Mouse (Mus musculus) lung, adult 18-20 months (tissue): Measurements from ENCODE around the gene Rhbdl1.

ENCODE experiments used
- DNase-seq, 2 experiments: peaks; one replicate each; pipeline ENCODE4 v3.0.0; 2022; ENCODE audit warnings: mixed read lengths in 2 of 2

Rhbdl1 gene

GRCm38 (mm10) chr17:25839455-25840235 is 2.5 kb upstream of the Rhbdl1 start:
- no peak for DNase-seq

- DNase-seq = no peak
Measured at GRCm38 (mm10) chr17:25838904-25839303, 1.8 kb upstream of the Rhbdl1 start.

- no peak for DNase-seq
Measured at GRCm38 (mm10) chr17:25837533-25837932, 438 bp upstream of the Rhbdl1 start.

- DNase-seq = no peak
Measured at GRCm38 (mm10) chr17:25836397-25837075, 559 bp downstream of the Rhbdl1 start.

GRCm38 (mm10) chr17:25835816-25836215 is 1.3 kb downstream of the Rhbdl1 start:
- DNase-seq = no peak

- no peak for DNase-seq
Measured at GRCm38 (mm10) chr17:25835301-25835700, 1.8 kb downstream of the Rhbdl1 start.

- no peak for DNase-seq
Measured at GRCm38 (mm10) chr17:25834595-25835222, 2.4 kb downstream of the Rhbdl1 start.

GRCm38 (mm10) chr17:25833961-25834594 is 3.0 kb downstream of the Rhbdl1 start:
- peak in 1 of 2 experiments; percentile 53 for DNase-seq

GRCm38 (mm10) chr17:25833291-25833663 is 3.8 kb downstream of the Rhbdl1 start, which contains the start of gene Stub1:
Gene Stub1 (minus strand): TSS chr17:25833404.
- DNase-seq = peak; percentile 94 to 95

- DNase-seq = peak; percentile 99 to 100
Measured at GRCm38 (mm10) chr17:25832436-25833290, 4.4 kb downstream of the Rhbdl1 start.

- DNase-seq = no peak
Measured at GRCm38 (mm10) chr17:25831451-25832281, 5.4 kb downstream of the Rhbdl1 start.

- DNase-seq = no peak
Measured at GRCm38 (mm10) chr17:25830806-25831431, 6.2 kb downstream of the Rhbdl1 start.

GRCm38 (mm10) chr17:25830200-25830753 is 6.8 kb downstream of the Rhbdl1 start:
- DNase-seq = no peak

- DNase-seq = no peak
Measured at GRCm38 (mm10) chr17:25829558-25830017, 7.5 kb downstream of the Rhbdl1 start.

GRCm38 (mm10) chr17:25828712-25829557 is 8.2 kb downstream of the Rhbdl1 start, which contains the start of gene Jmjd8:
Gene Jmjd8 (plus strand): TSS chr17:25828867.
- peak; percentile 73 to 75 for DNase-seq

GRCm38 (mm10) chr17:25828223-25828594 is 8.9 kb downstream of the Rhbdl1 start:
- DNase-seq = no peak

GRCm38 (mm10) chr17:25827546-25828222 is 9.4 kb downstream of the Rhbdl1 start:
- DNase-seq = no peak

GRCm38 (mm10) chr17:25827011-25827410 is 10.1 kb downstream of the Rhbdl1 start:
- DNase-seq = no peak
